Comparison of ENCODE assay signal across 14 mouse cellular contexts in the genomic region with DNA sequence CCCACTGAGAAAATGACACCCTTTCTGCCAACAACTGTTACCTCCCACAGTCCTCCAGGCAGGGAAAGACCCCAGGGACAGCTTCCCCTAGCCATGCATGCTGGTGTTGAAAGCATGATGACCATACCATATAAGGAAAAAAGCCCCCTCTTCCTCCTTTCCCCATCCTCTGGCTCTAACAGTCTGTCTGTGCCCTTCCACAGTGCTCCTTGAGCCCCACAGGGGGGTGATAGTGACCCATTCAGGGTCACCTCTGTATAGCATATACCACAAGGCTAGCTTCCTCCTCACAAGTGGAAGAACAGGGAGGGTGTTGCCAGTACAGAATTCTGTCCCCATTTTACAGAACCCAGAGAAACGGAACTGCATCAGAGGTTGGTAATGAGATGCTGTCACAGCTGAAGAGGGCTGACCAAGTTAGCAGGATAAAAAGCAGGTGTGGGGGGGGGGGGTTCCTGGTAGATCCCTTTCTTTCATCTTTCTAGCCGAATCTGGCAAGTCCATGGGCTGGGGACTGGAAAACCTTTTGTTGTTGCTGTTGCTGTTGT.
"Had no signal": no experiment of that assay in that cellular context is flagged by ENCODE, and none has a peak within 500 bp of the region (broad histone marks: within the 10 kb centered on the region; RNA-seq: fewer than 3 reads in every experiment).

No protein-coding gene starts in this region.

- H3K9me3 ChIP-seq: limb, embryonic 12.5 days; liver, embryonic 13.5 days; lung, embryonic 15.5 days had no signal

- H3K27ac ChIP-seq: layer of hippocampus, adult 2 months; limb, embryonic 12.5 days; liver, embryonic 13.5 days; lung, embryonic 15.5 days; macrophage had no signal

- ATAC-seq: liver, postnatal 0 days had no signal

- DNase-seq: kidney, adult 8-10 months; kidney, postnatal 10 days; kidney, postnatal 4 days; liver; liver, embryonic 13.5 days; liver, postnatal 0 days; lung, postnatal 14 days; thymus, adult 2 months; thymus, postnatal 36 days had no signal

- H3K36me3 ChIP-seq: liver, embryonic 13.5 days; lung, embryonic 15.5 days had no signal

- H3K4me1 ChIP-seq: limb, embryonic 12.5 days; liver, embryonic 13.5 days; megakaryocyte, embryonic 14.5 days had no signal

- H3K4me3 ChIP-seq: layer of hippocampus, adult 2 months; limb, embryonic 12.5 days; liver, embryonic 13.5 days; lung, embryonic 15.5 days; megakaryocyte, embryonic 14.5 days had no signal

- H3K4me2 ChIP-seq: limb, embryonic 12.5 days; liver, embryonic 13.5 days; lung, embryonic 15.5 days had no signal

- H3K27me3 ChIP-seq: limb, embryonic 12.5 days; liver, embryonic 13.5 days; lung, embryonic 15.5 days; megakaryocyte, embryonic 14.5 days had no signal

- H3K9ac ChIP-seq: limb, embryonic 12.5 days; liver, embryonic 13.5 days; liver, postnatal 0 days; lung, embryonic 15.5 days had no signal
